Mouse (Mus musculus): ENCODE measurements around the gene Marveld2.

DNA sequence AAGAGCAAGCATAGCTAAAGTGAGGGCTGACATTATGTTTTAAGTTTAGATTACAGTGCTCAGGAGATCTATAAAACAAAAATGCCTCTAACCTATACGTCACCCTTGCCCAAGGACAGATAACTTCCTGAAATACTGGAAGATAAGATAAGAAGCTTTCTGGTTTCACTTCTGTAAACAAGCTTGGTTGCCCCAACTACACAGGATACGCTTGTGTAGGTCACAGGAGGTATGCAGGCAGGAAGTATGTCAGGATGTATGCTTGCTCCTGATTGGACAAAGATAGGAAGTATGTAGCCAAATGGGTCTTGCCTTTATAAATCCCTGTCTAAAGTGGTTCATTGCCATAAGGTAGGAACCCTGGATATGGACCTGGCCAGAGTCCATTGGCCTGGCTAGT lies 40.8 kb downstream of the Marveld2 start:
- TF ChIP-seq POLR2A (IDR thresholded peaks at IDR 0.05; ENCODE audit: low read depth, low read length) (no peak), CTCF (conservative IDR thresholded peaks at IDR 0.05; ENCODE audit: insufficient read depth, insufficient read length, low read depth, low read length) (no peak)
